Mouse (Mus musculus) liver, embryonic 12.5 days (tissue): ENCODE data around the gene 0610009B22Rik. TPM values are rescaled to one million over a fixed set of nuclear protein-coding genes. Genes with fewer than 3 reads are reported as not detected.

Experiments used
- ATAC-seq: fragments of 200-750 bp; cut with Nextera tagmentation; 2 replicates; pipeline ENCODE4 v1.8.0; 2017; ENCODE audit warnings: moderate number of reproducible peaks, mild to moderate bottlenecking, moderate library complexity
- H3K27ac ChIP-seq: fragments of 300-500 bp; sonication (generic); 2 replicates; pipeline ENCODE4 v1.5.1; 2016; ENCODE audit warnings: mild to moderate bottlenecking
- H3K27me3 ChIP-seq: fragments of 300-500 bp; sonication (generic); replicated peaks from 2 replicates; pipeline ENCODE4 v1.6.1; 2016; ENCODE audit warnings: mild to moderate bottlenecking, moderate library complexity
- H3K36me3 ChIP-seq: fragments of 300-500 bp; sonication (generic); 2 replicates; pipeline ENCODE4 v1.6.1; 2016; ENCODE audit warnings: mild to moderate bottlenecking, moderate library complexity
- H3K4me1 ChIP-seq: fragments of 300-500 bp; sonication (generic); 2 replicates; pipeline ENCODE4 v1.6.1; 2016
- H3K4me2 ChIP-seq: fragments of 300-500 bp; sonication (generic); 2 replicates; pipeline ENCODE4 v1.6.1; 2016; ENCODE audit warnings: mild to moderate bottlenecking, moderate library complexity
- H3K4me3 ChIP-seq: fragments of 300-500 bp; sonication (generic); 2 replicates; pipeline ENCODE4 v1.5.1; 2016; ENCODE audit warnings: mild to moderate bottlenecking, moderate library complexity
- H3K9ac ChIP-seq: fragments of 300-500 bp; sonication (generic); 2 replicates; pipeline ENCODE4 v1.6.1; 2016; ENCODE audit warnings: mild to moderate bottlenecking, moderate library complexity
- H3K9me3 ChIP-seq: fragments of 300-500 bp; sonication (generic); replicated peaks from 2 replicates; pipeline ENCODE4 v1.6.1; 2016; ENCODE audit warnings: mild to moderate bottlenecking, moderate library complexity
- WGBS: fragments of 180-500 bp; shearing (Covaris S2); methylation state at CpG from one replicate; pipeline ENCODE4 v1.1.7; 2016; ENCODE audit not compliant: insufficient replicate concordance; 5-methylcytosine and 5-hydroxymethylcytosine counted together
- polyA plus RNA-seq: library from polyadenylated mRNA; unstranded; fragments of >200 nt; fragmentation: Nextera tagmentation; extraction: Ambion mirVana; gene quantifications from 2 replicates; pipeline ENCODE4 v1.2.1, GENCODE M21; 2016

Gene 0610009B22Rik
- polyA plus RNA-seq, 1 experiment from 2014 or later: 50.8 TPM

- Histone ChIP-seq H3K27me3 (peaks cover 21% of the 10 kb centered on the region), H3K4me1 (peaks cover 7% of the 10 kb centered on the region; the same call in 1 of the 2 replicates), H3K36me3 (no peaks in the 10 kb centered on the region), H3K9me3 (no peaks in the 10 kb centered on the region), H3K4me3 (no peak overlapping the region), H3K9ac (0 out of 2 replicates have a peak overlapping the region, but pooled peaks have one; percentile 1), H3K4me2 (no peak overlapping the region), H3K27ac (no peak overlapping the region)
- WGBS: 77% methylated on average over 10 of the region's 10 CpGs
- ATAC-seq: no peak
Measured at GRCm38 (mm10) chr11:51656798-51657521, 31.7 kb downstream of the 0610009B22Rik start.

GRCm38 (mm10) chr11:51654891-51655290, 33.8 kb downstream of the 0610009B22Rik start:
- WGBS: 86% methylated on average over 3 of the region's 3 CpGs
- H3K36me3 ChIP-seq: no peaks in the 10 kb centered on the region
- H3K4me1 ChIP-seq: peaks cover 20% of the 10 kb centered on the region
- no peak overlapping the region for H3K4me2 ChIP-seq
- no peak overlapping the region for H3K27ac ChIP-seq
- ATAC-seq: no peak
- H3K27me3 ChIP-seq: peaks cover 41% of the 10 kb centered on the region
- no peak overlapping the region for H3K9ac ChIP-seq
- H3K4me3 ChIP-seq: no peak overlapping the region
- no peaks in the 10 kb centered on the region for H3K9me3 ChIP-seq

GRCm38 (mm10) chr11:51653736-51654135, 34.9 kb downstream of the 0610009B22Rik start:
- H3K9me3 ChIP-seq: no peaks in the 10 kb centered on the region
- H3K27ac ChIP-seq: no peak overlapping the region
- H3K36me3 ChIP-seq: no peaks in the 10 kb centered on the region
- ATAC-seq: no peak
- 72% methylated on average over 6 of the region's 6 CpGs for WGBS
- peaks cover 53% of the 10 kb centered on the region for H3K27me3 ChIP-seq
- H3K4me1 ChIP-seq: peaks cover 29% of the 10 kb centered on the region
- no peak overlapping the region for H3K4me3 ChIP-seq
- no peak overlapping the region for H3K9ac ChIP-seq
- H3K4me2 ChIP-seq: no peak overlapping the region

- no peak for ATAC-seq
- Histone ChIP-seq H3K27me3 (peaks cover 61% of the 10 kb centered on the region), H3K9me3 (no peaks in the 10 kb centered on the region), H3K4me2 (no peak overlapping the region), H3K9ac (no peak overlapping the region), H3K27ac (no peak overlapping the region), H3K4me1 (peaks cover 28% of the 10 kb centered on the region), H3K36me3 (no peaks in the 10 kb centered on the region), H3K4me3 (no peak overlapping the region)
- 71% methylated on average over 4 of the region's 4 CpGs for WGBS
Measured at GRCm38 (mm10) chr11:51652889-51653418, 35.7 kb downstream of the 0610009B22Rik start.

- Histone ChIP-seq H3K27me3 (peaks cover 73% of the 10 kb centered on the region), H3K27ac (no peak within 1 kb of the TSS), H3K9ac (peak within 1 kb of the TSS; percentile 54), H3K4me1 (peaks cover 41% of the 10 kb centered on the region), H3K9me3 (no peaks in the 10 kb centered on the region), H3K4me3 (peak within 1 kb of the TSS; percentile 63), H3K4me2 (peak within 1 kb of the TSS; percentile 89), H3K36me3 (no peaks in the 10 kb centered on the region)
- under 1% methylated on average over 67 of the region's 70 CpGs for WGBS
- ATAC-seq: peak; percentile 58
Measured at GRCm38 (mm10) chr11:51650691-51651515, 37.8 kb downstream of the 0610009B22Rik start, which contains the start of the genes N4bp3 and D930048N14Rik. N4bp3 (minus strand) TSS chr11:51650842. D930048N14Rik (plus strand) TSS chr11:51650954.

- ATAC-seq: no peak
- WGBS: 1% methylated on average over 30 of the region's 30 CpGs
- Histone ChIP-seq H3K4me3 (peak overlapping the region; percentile 63), H3K9ac (peak overlapping the region; percentile 54), H3K4me1 (peaks cover 41% of the 10 kb centered on the region), H3K9me3 (no peaks in the 10 kb centered on the region), H3K27me3 (peaks cover 73% of the 10 kb centered on the region), H3K27ac (no peak overlapping the region), H3K4me2 (peak overlapping the region; percentile 89), H3K36me3 (no peaks in the 10 kb centered on the region)
Measured at GRCm38 (mm10) chr11:51650261-51650660, 38.4 kb downstream of the 0610009B22Rik start.

GRCm38 (mm10) chr11:51649889-51650199, 38.8 kb downstream of the 0610009B22Rik start:
- peak overlapping the region; percentile 89 for H3K4me2 ChIP-seq
- H3K9ac ChIP-seq: peak overlapping the region; percentile 54
- no peak overlapping the region for H3K27ac ChIP-seq
- H3K4me3 ChIP-seq: peak overlapping the region; percentile 63
- H3K27me3 ChIP-seq: peaks cover 73% of the 10 kb centered on the region
- no peaks in the 10 kb centered on the region for H3K9me3 ChIP-seq
- peaks cover 41% of the 10 kb centered on the region for H3K4me1 ChIP-seq
- WGBS: 2% methylated on average over 7 of the region's 7 CpGs
- ATAC-seq: no peak
- H3K36me3 ChIP-seq: no peaks in the 10 kb centered on the region

- no peak for ATAC-seq
- Histone ChIP-seq H3K4me2 (peak overlapping the region; percentile 89), H3K9me3 (no peaks in the 10 kb centered on the region), H3K4me1 (peaks cover 41% of the 10 kb centered on the region), H3K27me3 (peaks cover 73% of the 10 kb centered on the region), H3K36me3 (no peaks in the 10 kb centered on the region), H3K27ac (no peak overlapping the region), H3K4me3 (peak overlapping the region; percentile 63), H3K9ac (peak overlapping the region; percentile 54)
- WGBS: 32% methylated on average over 11 of the region's 11 CpGs
Measured at GRCm38 (mm10) chr11:51649111-51649888, 39.4 kb downstream of the 0610009B22Rik start.

GRCm38 (mm10) chr11:51648566-51648965, 40.1 kb downstream of the 0610009B22Rik start:
- no peak for ATAC-seq
- Histone ChIP-seq H3K9me3 (no peaks in the 10 kb centered on the region), H3K4me2 (peak overlapping the region; percentile 89), H3K27me3 (peaks cover 75% of the 10 kb centered on the region), H3K4me3 (no peak overlapping the region), H3K9ac (0 out of 2 replicates have a peak overlapping the region, but pooled peaks have one; percentile 4), H3K36me3 (no peaks in the 10 kb centered on the region; the same call in 1 of the 2 replicates), H3K27ac (no peak overlapping the region), H3K4me1 (peaks cover 46% of the 10 kb centered on the region)
- WGBS: 36% methylated on average over 3 of the region's 3 CpGs

- no peak overlapping the region for H3K4me2 ChIP-seq
Measured at GRCm38 (mm10) chr11:51646751-51647667, 41.7 kb downstream of the 0610009B22Rik start.

More at GRCm38 (mm10) chr11:51646751-51647667, 41.7 kb downstream of the 0610009B22Rik start:
- peaks cover 2% of the 10 kb centered on the region; the same call in 1 of the 2 replicates for H3K36me3 ChIP-seq
- ATAC-seq: no peak
- H3K4me1 ChIP-seq: peaks cover 52% of the 10 kb centered on the region
- 38% methylated on average over 15 of the region's 15 CpGs for WGBS
- H3K4me3 ChIP-seq: no peak overlapping the region
- 0 out of 2 replicates have a peak overlapping the region, but pooled peaks have one; percentile 1 for H3K27ac ChIP-seq
- H3K9me3 ChIP-seq: no peaks in the 10 kb centered on the region
- H3K27me3 ChIP-seq: peaks cover 68% of the 10 kb centered on the region
- H3K9ac ChIP-seq: no peak overlapping the region
